Mouse (Mus musculus) heart, adult 2 months (tissue): ENCODE results near the gene Yju2. TPM values are rescaled to one million over a fixed set of nuclear protein-coding genes. Genes with fewer than 3 reads are reported as not detected.

Source experiments
- DNase-seq, 2 experiments: peaks; one replicate each; pipeline ENCODE4 v3.0.0; 2021
- H3K27ac ChIP-seq: fragments of 200-600 bp; 2 replicates; pipeline ENCODE4 v1.8.1; 2022
- H3K27me3 ChIP-seq: fragments of 200-500 bp; 2 replicates; pipeline ENCODE4 v1.6.1; 2012; ENCODE audit warnings: mild to moderate bottlenecking, low read length, inconsistent platforms, mixed read lengths; ENCODE audit not compliant: control insufficient read depth, insufficient read depth
- H3K36me3 ChIP-seq: fragments of 200-500 bp; 2 replicates; pipeline ENCODE4 v1.6.1; 2012; ENCODE audit warnings: low read length, inconsistent platforms; ENCODE audit not compliant: control insufficient read depth, insufficient read depth
- H3K4me1 ChIP-seq: fragments of 200-500 bp; 2 replicates; pipeline ENCODE4 v1.6.1; 2011; ENCODE audit warnings: low read length; ENCODE audit not compliant: control insufficient read depth, insufficient read depth
- H3K4me3 ChIP-seq: fragments of 200-600 bp; 2 replicates; pipeline ENCODE4 v1.8.1; 2022
- H3K79me2 ChIP-seq: fragments of 200-500 bp; replicated peaks from 2 replicates; pipeline ENCODE4 v1.6.1; 2012; ENCODE audit warnings: mild to moderate bottlenecking, inconsistent platforms, low read length, moderate library complexity, mixed read lengths; ENCODE audit not compliant: control insufficient read depth, insufficient read depth
- H3K9ac ChIP-seq: fragments of 200-500 bp; 2 replicates; pipeline ENCODE4 v1.6.1; 2012; ENCODE audit warnings: low read depth, mild to moderate bottlenecking, control low read depth, inconsistent platforms, low read length, mixed read lengths
- CTCF ChIP-seq: fragments of 200-600 bp; IDR thresholded peaks from 2 replicates; pipeline ENCODE4 v1.8.1; 2022; ENCODE audit warnings: antibody characterized with exemption, mild to moderate bottlenecking, moderate library complexity
- EP300 ChIP-seq: fragments of 200-500 bp; IDR thresholded peaks from 2 replicates; pipeline ENCODE4 v1.6.1; 2011; ENCODE audit warnings: low read depth, low read length, control low read depth; ENCODE audit not compliant: insufficient read depth
- POLR2A ChIP-seq: fragments of 200-500 bp; IDR thresholded peaks from 2 replicates; pipeline ENCODE4 v1.6.1; 2011; ENCODE audit warnings: mild to moderate bottlenecking, low read depth, low read length, control low read depth; ENCODE audit not compliant: insufficient read depth
- WGBS: fragments of 180-500 bp; shearing (Covaris S2); methylation state at CpG from one replicate; pipeline ENCODE4 v1.1.7; 2018; 5-methylcytosine and 5-hydroxymethylcytosine counted together
- intact Hi-C: fragments of 180-260 bp; cut with DNase I; formaldehyde crosslinking; loops from one replicate; pipeline ENCODE4 v1.15.1; 2025
- polyA plus RNA-seq: library from polyadenylated mRNA; depleted of rRNA; stranded (reverse); fragments of >200 nt; gene quantifications from 2 replicates; pipeline ENCODE4 v1.2.3, GENCODE M21; 2012
- total RNA-seq, 2 experiments: library from RNA; stranded (reverse); gene quantifications; 2 replicates each; pipeline ENCODE4 v1.2.3; 2021

The Yju2 gene
- total and polyA plus RNA-seq, 3 experiments = 3.7 to 9.2 (median 8.3) TPM

GRCm38 (mm10) chr17:56010255-56010654, 51.4 kb downstream of the Yju2 start:
- 65% methylated on average over 14 of the region's 14 CpGs for WGBS
- TF ChIP-seq CTCF = no peak
- no peak for TF ChIP-seq POLR2A
- TF ChIP-seq EP300 = no peak
- Histone ChIP-seq H3K9ac (no peak overlapping the region), H3K4me1 (peaks cover 4% of the 10 kb centered on the region), H3K27me3 (no peaks in the 10 kb centered on the region), H3K79me2 (no peaks in the 10 kb centered on the region), H3K27ac (no peak overlapping the region), H3K36me3 (no peaks in the 10 kb centered on the region), H3K4me3 (no peak overlapping the region)
- no peak for DNase-seq
- intact Hi-C loops = loop anchor here (1.0 to 2.0 kb wide), 3 partner anchors 27 to 50 kb away; partner anchors contain the start of gene Sh3gl1

GRCm38 (mm10) chr17:56010681-56011080, 51.8 kb downstream of the Yju2 start:
- 7% methylated on average over 9 of the region's 9 CpGs for WGBS

DNA sequence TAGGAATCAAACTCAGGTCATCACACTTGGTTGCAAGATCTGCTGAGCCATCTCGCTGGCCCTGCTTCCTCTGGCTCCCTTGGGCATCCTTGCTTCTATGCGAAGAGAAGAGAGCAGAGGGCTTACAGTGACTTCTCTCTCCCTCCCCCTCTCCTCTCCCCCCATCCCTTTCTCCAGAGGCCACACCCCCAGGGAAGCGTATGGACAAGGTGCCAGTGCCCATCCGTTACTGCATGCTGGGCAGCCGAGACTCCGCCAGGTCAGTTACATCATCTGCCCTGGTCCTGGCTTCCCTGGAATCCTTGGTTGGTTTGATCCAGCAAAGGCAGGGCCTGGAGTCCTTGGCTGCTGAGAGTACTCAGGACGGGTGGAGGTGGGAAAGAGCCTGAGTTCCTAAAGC, 52.5 kb downstream of the Yju2 start:
- Histone ChIP-seq H3K36me3 (no peaks in the 10 kb centered on the region), H3K4me3 (no peak overlapping the region), H3K27me3 (no peaks in the 10 kb centered on the region), H3K4me1 (peaks cover 4% of the 10 kb centered on the region), H3K27ac (no peak overlapping the region), H3K79me2 (no peaks in the 10 kb centered on the region), H3K9ac (no peak overlapping the region)
- intact Hi-C loops = loop anchor here (2.0 kb wide), 1 partner anchor 25 kb away; the partner anchor contains the start of gene Sh3gl1
- TF ChIP-seq POLR2A = no peak
- no peak for TF ChIP-seq CTCF
- no peak for TF ChIP-seq EP300
- 87% methylated on average over 7 of the region's 7 CpGs for WGBS
- DNase-seq = no peak

More at GRCm38 (mm10) chr17:56010681-56011080, 51.8 kb downstream of the Yju2 start:
- peak; percentile 70 to 88 for DNase-seq
- Histone ChIP-seq H3K4me1 (peaks cover 4% of the 10 kb centered on the region), H3K9ac (no peak overlapping the region), H3K27me3 (no peaks in the 10 kb centered on the region), H3K27ac (no peak overlapping the region), H3K4me3 (no peak overlapping the region), H3K36me3 (no peaks in the 10 kb centered on the region), H3K79me2 (no peaks in the 10 kb centered on the region)
- intact Hi-C loops = loop anchor here (1.0 to 2.0 kb wide), 3 partner anchors 26 to 50 kb away; partner anchors contain the start of gene Sh3gl1
- TF ChIP-seq EP300 (0 out of 2 replicates have a peak, but pooled peaks have one; percentile 44), POLR2A (no peak), CTCF (peak; percentile 98; the same call in 1 of the 2 replicates)

- no peaks in the 10 kb centered on the region for H3K27me3 ChIP-seq
- intact Hi-C loops = no loop called here
- DNase-seq = no peak
- H3K9ac ChIP-seq = no peak overlapping the region
- H3K4me1 ChIP-seq = peaks cover 2% of the 10 kb centered on the region; the same call in 1 of the 2 replicates
- TF ChIP-seq CTCF = no peak
- TF ChIP-seq EP300 = no peak
- no peak for TF ChIP-seq POLR2A
- H3K4me3 ChIP-seq = no peak overlapping the region
- no peak overlapping the region for H3K27ac ChIP-seq
- H3K79me2 ChIP-seq = no peaks in the 10 kb centered on the region
- 82% methylated on average over 9 of the region's 9 CpGs for WGBS
- no peaks in the 10 kb centered on the region for H3K36me3 ChIP-seq
Measured at GRCm38 (mm10) chr17:56015293-56015692, 56.4 kb downstream of the Yju2 start.

DNA sequence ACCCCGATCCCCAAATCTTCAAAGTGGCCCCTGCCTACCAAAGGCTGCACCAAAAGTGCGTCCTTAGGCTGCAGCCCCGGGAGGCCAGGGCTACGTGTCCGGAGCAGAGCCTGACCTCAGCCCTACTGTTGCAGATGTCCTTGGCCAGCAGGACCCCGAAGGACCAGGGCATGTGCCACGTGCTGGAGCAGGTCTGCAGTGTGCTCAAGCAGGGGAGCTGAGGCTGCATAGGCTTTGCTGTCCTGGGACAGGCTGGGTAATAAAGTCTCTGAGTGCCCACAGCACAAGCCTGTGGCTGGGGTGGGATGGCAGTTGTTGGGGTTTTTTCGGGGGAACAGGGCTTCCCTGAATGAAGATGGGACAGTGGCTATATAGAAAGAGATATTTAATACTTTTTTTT, 57.5 kb downstream of the Yju2 start:
- Histone ChIP-seq H3K27me3 (no peaks in the 10 kb centered on the region), H3K27ac (no peak overlapping the region), H3K36me3 (no peaks in the 10 kb centered on the region), H3K4me3 (no peak overlapping the region), H3K4me1 (no peaks in the 10 kb centered on the region), H3K9ac (no peak overlapping the region), H3K79me2 (no peaks in the 10 kb centered on the region)
- no peak for TF ChIP-seq POLR2A
- TF ChIP-seq CTCF = no peak
- no peak for TF ChIP-seq EP300
- WGBS = 80% methylated on average over 8 of the region's 8 CpGs
- intact Hi-C loops = no loop called here
- DNase-seq = no peak
